Mouse (Mus musculus) 3T3-L1 (cell line): Measurements from ENCODE around the gene Rer1.
A peak's percentile ranks its signal among the peaks of the same experiment; 100 is the strongest.

ENCODE experiments used
- DNase-seq: peaks from one replicate; pipeline ENCODE4 v3.0.0-alpha.2; 2015; ENCODE audit warnings: low read depth, low spot score

Rer1 gene

GRCm38 (mm10) chr4:155086108-155087024 is at the start of gene Rer1, which contains the start of gene Morn1:
Rer1 (minus strand) TSS chr4:155086382.
Morn1 (plus strand) TSS chr4:155086577.
- peak; percentile 99 for DNase-seq

DNA sequence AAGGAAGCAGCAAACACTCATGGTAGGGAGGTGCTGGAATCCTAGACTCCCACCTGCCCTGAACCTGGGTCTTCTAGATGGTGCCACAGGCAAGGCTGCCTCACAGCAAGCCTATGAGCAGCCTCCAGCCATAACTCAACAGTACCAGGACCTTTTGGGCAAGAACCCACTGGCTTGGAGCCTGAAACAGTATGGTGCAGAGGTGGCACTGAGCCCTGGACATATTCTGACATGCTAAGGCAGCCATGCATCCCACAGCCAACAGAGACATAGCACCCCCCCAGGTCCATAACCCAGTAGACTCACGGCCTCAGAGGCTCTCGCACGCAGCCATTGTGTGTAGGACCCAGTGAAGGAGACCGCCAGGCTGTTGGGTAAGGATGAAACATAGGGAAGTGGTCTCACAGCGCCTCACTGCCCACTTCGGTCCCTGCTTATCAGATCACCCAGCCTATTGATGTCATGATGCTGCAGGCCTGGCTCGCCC is 48.5 kb upstream of the Rer1 start:
- no peak for DNase-seq

DNA sequence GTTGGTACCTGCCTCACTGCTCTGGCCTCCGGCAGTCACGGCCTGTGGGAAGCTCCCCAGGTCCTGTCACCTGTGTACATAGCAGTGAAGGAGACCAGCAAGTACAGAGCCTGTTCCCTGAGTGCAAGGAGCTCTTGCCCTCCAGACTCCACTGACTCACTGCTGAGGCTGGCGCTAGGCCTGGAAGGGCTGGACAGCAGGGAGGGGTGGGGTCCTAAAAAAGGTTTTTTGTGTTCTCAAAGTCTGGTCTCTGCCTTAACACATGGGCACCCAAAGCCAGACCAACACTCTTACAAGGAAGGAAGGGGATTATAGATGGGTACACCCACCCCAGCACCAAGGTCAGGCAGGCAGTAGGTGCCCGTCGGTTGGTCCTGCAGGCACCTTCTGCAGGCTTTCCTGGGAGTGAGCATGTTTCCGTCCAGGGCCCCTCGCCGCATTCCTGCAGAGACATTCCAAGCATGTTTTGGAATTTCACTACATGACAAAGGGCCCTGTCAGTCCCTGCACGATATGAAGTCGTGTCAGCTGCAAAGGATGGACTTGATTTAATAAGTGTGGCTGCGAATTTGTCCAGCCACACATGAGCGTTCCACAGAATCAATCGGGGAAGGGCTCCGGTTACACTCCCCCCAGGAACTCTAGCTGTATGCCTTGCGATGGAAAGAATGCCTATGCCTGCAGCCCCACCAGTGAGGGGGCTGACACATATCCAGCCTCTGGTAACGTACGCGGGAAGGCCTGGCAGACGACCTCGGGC is 47.7 kb upstream of the Rer1 start:
- DNase-seq, result peak; percentile 82

GRCm38 (mm10) chr4:155133188-155133587 is 47.0 kb upstream of the Rer1 start:
- peak; percentile 33 for DNase-seq

DNA sequence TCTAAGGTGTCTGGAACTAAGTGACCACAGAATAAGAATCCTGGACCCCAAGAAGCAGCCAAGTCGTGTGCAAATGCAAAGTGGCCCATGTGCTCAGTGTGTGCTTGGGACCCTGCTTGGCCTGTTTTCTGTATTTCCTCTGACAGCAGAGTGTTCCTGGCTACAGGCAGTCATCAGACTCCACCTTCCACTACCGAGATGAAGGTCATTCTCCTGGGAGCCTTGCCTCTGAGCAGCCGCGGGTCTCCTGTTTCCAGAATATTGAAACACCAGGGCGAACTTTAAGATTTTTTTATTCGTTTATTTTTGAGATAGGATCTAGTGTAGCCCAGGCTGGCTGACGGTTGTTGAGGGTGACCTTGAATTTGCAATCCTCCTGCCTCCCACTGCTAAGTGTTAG is 44.4 kb upstream of the Rer1 start:
- DNase-seq, result no peak

GRCm38 (mm10) chr4:155129996-155130395 is 43.8 kb upstream of the Rer1 start:
- DNase-seq, result peak; percentile 93

DNA sequence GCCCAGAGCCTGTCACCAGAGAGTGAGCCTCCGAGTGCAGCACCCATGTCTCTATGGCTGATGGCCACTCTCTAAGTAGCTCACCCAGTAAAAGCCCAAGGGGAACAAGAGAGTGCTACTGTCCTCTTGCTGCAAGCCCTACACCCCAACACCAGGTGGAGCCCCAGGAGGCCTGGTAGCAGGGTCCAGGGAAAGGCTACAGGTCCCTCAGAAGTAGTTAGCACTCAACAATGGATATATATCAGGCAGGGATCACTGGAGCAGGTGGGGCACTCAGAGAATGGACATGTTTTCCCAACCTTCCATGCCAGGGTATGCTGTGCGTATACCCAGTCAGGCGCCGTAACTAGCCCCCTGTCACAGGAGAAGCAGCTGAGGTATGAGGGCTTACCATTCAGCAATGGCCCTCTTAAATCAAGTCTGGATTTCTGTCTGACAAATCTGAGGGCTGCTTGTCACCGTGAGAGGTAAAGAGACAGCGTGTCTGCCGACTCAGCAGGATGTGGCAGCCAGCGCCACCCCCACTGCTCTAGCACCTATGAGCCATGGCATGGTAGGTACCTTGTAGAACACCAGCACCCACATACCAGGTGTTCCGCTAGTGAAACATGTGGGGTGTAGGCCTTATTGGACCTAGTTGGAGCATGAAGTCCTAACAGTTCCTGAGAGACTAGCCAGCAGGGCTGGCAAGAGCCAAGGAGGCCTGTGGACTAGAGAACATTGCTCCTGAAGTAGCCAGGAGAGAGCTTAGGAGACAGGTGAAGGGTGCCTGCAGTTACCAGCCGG is 43.1 kb upstream of the Rer1 start:
- peak; percentile 51 for DNase-seq

DNA sequence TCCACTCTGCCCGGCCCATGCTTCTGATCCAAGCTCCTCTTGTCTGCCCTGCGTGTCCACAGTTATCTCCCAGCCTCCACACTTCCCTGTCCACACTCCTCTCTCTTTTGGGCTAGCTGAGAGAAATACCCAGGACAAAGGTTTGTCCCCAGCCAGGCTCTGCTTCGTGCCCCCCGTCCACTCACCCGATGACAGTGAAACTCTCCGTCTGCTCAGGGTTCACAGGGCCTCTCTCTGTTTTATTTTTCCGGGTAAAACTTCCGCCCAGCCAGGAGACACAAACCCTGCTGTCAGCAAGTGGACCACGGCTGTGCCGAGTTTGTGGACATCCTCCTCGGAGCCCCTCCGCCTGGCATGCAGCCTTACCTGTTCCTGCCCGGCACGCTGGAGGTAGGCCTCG is 42.2 kb upstream of the Rer1 start:
- DNase-seq, result no peak

GRCm38 (mm10) chr4:155126602-155127372 is 40.6 kb upstream of the Rer1 start:
- DNase-seq, result peak; percentile 57

- DNase-seq, result no peak
Observed at GRCm38 (mm10) chr4:155126194-155126593, 40.0 kb upstream of the Rer1 start.

- no peak for DNase-seq
Observed at GRCm38 (mm10) chr4:155125310-155125709, 39.1 kb upstream of the Rer1 start.

DNA sequence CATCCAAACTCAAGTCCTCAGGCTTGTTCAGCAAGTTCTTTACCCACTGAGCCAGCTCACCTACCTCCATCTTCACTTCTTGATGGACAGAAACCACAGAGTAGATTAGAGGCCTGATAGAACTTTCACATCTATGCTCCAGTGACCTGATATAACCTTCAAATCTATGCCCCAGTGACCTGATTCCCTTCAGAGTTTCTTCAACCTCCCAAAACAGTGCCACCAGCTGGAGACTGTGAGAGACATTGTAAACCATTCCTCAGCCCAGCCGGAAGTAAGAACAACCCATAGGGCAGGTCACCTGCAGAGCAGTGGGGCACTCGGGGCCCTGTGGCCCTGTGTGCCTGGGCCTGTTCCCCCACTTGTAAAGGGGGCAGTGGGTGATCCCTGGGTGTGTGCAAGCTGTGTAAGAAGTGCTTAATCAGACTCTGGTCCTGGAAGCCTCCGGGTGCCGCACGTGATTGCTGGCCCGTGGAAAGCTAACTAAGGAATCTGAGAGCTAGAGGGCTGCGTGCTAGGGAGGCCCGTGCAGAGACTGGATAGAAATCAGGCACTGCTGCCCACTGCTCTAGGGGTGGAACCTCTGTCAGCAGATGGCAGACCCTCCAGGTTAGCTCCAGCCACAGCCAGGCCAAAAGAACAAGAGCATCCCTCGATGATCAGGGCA is 37.8 kb upstream of the Rer1 start:
- no peak for DNase-seq

GRCm38 (mm10) chr4:155122444-155123040 is 36.4 kb upstream of the Rer1 start:
- DNase-seq, result peak; percentile 62

GRCm38 (mm10) chr4:155121915-155122443 is 35.8 kb upstream of the Rer1 start:
- DNase-seq, result no peak

GRCm38 (mm10) chr4:155121222-155121621 is 35.0 kb upstream of the Rer1 start:
- DNase-seq, result no peak

DNA sequence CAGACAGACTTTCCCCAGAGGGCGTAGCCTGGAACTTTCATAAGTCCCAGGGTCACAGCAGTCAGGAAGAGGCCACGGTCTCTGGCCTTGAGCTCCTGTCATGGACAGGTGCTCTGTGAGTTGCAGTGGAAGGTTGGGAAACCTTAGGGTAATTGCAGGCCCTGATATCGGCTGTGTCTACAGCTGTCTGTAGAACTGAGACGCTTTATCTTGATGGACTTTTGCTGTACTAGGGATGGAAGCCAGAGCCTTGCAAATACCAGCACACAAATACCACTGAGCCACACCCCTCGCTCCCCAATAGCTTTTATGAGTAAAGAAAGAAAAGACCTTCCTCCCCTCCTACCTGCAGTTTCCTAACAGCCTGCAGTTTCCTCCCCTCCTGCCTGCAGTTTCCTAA is 34.4 kb upstream of the Rer1 start:
- DNase-seq, result no peak

GRCm38 (mm10) chr4:155120038-155120437 is 33.9 kb upstream of the Rer1 start:
- no peak for DNase-seq

- no peak for DNase-seq
Observed at GRCm38 (mm10) chr4:155118278-155118677, 32.1 kb upstream of the Rer1 start.

DNA sequence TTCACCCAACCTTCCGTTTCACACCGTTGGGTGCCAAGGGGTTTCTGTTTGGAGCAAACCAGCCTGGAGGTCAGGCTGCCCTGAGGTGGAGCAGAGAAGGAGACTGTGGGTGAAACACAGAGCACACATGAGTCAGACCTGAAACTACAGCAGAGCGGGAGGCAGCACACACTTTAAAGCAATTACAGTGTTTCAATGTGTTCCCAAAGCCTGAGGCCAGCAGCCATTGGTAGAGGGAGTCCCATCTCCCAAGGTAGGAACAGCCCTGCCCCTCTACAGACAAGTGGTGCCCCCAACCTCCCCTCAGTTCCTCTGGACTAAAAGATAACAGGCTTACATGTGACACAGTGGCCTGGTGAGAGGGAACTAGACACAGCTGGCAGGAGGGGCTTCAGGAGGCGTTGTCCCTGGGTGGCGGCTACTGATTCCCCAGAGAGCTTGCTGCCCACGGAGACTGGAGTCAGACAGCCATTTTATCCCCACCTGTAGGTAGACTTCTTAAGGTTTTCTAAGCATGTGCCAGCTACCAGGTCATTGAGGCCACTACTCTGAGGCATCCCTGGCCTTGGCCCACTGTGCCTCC is 31.3 kb upstream of the Rer1 start:
- DNase-seq, result no peak
